Mouse (Mus musculus) left cerebral cortex, adult 6 months (tissue): ENCODE measurements around the gene Chst8. TPM values are rescaled to one million over a fixed set of nuclear protein-coding genes. Genes with fewer than 3 reads are reported as not detected.

Experiments
- long read RNA-seq, 2 experiments: library from polyadenylated mRNA; unstranded; transcript quantifications; one replicate each; pipeline ENCODE4 v2.0.0; 2019 to 2020
- polyA plus RNA-seq: library from polyadenylated mRNA; unstranded; fragments of <200 nt; fragmentation: Nextera tagmentation; gene quantifications from 2 replicates; pipeline ENCODE4 v1.2.3, GENCODE M21; 2021

The Chst8 gene
- polyA plus RNA-seq: 11.0 and 12.3 TPM in 2 replicates
- long read RNA-seq, experiment 1, transcript Chst8-201 (4 exons, 2,372 nt): major isoform, 27 of 44 reads
- long read RNA-seq, experiment 1, partial matches to known transcripts: 3 of 44 reads
- long read RNA-seq, experiment 1, other reads (novel, unspliced or antisense): 14 of 44 reads
- long read RNA-seq, experiment 2, transcript Chst8-201 (4 exons, 2,372 nt): major isoform, 10 of 18 reads
- long read RNA-seq, experiment 2, partial matches to known transcripts: 3 of 18 reads
- long read RNA-seq, experiment 2, other reads (novel, unspliced or antisense): 5 of 18 reads

GRCm38 (mm10) chr7:34812531-34813111 lies at the start of gene Chst8:
Chst8 (minus strand) TSS chr7:34812711.

GRCm38 (mm10) chr7:34656632-34657031 lies 155.9 kb downstream of the Chst8 start, which contains the start of gene Kctd15:
Kctd15 (minus strand) TSS chr7:34656732.

Other genes with a start within 250 kb of the Chst8 start
- gene Kctd15, start 156.0 kb downstream of the Chst8 start, polyA plus RNA-seq: 1.6 and 1.9 TPM in 2 replicates
- gene Pepd, start 99.7 kb upstream of the Chst8 start, polyA plus RNA-seq: 40.4 and 56.2 TPM in 2 replicates
- 4.8 and 37.5 TPM in 2 replicates for gene Cebpg, start 243.9 kb upstream of the Chst8 start, polyA plus RNA-seq